Mouse (Mus musculus) embryonic facial prominence, embryonic 11.5 days (tissue): ENCODE measurements around the gene Ube2g1. TPM values are rescaled to one million over a fixed set of nuclear protein-coding genes. Genes with fewer than 3 reads are reported as not detected.

Experiments used
- ATAC-seq: fragments of 200-750 bp; cut with Nextera tagmentation; replicated peaks from 2 replicates; pipeline ENCODE4 v1.8.0; 2017; ENCODE audit warnings: low read depth; ENCODE audit not compliant: insufficient number of reproducible peaks, low FRiP score, low TSS enrichment
- DNase-seq: peaks from one replicate; pipeline ENCODE4 v3.0.0-alpha.2; 2015; ENCODE audit warnings: low spot score
- H3K27ac ChIP-seq: fragments of 300-500 bp; sonication (generic); replicated peaks from 2 replicates; pipeline ENCODE4 v1.5.1; 2014; ENCODE audit warnings: mild to moderate bottlenecking, low read depth, low read length, control low read depth
- H3K27me3 ChIP-seq: fragments of 300-500 bp; sonication (generic); 2 replicates; pipeline ENCODE4 v1.6.1; 2014; ENCODE audit warnings: mild to moderate bottlenecking, low read length, moderate library complexity, mixed read lengths; ENCODE audit not compliant: control insufficient read depth, insufficient read depth
- H3K36me3 ChIP-seq: fragments of 300-500 bp; sonication (generic); replicated peaks from 2 replicates; pipeline ENCODE4 v1.6.1; 2014; ENCODE audit warnings: low read depth, mild to moderate bottlenecking, low read length, moderate library complexity, mixed read lengths; ENCODE audit not compliant: control insufficient read depth, insufficient read depth
- H3K4me1 ChIP-seq: fragments of 300-500 bp; sonication (generic); 2 replicates; pipeline ENCODE4 v1.6.1; 2014; ENCODE audit warnings: low read length, mixed read lengths; ENCODE audit not compliant: control insufficient read depth, insufficient read depth
- H3K4me2 ChIP-seq: fragments of 300-500 bp; sonication (generic); 2 replicates; pipeline ENCODE4 v1.6.1; 2014; ENCODE audit warnings: low read depth, mild to moderate bottlenecking, control low read depth, low read length, moderate library complexity
- H3K4me3 ChIP-seq: fragments of 300-500 bp; sonication (generic); 2 replicates; pipeline ENCODE4 v1.5.1; 2014; ENCODE audit warnings: low read depth, low read length, control low read depth
- H3K9ac ChIP-seq: fragments of 300-500 bp; sonication (generic); replicated peaks from 2 replicates; pipeline ENCODE4 v1.6.1; 2014; ENCODE audit warnings: mild to moderate bottlenecking, control low read depth, low read length
- H3K9me3 ChIP-seq: fragments of 300-500 bp; sonication (generic); replicated peaks from 2 replicates; pipeline ENCODE4 v1.6.1; 2016; ENCODE audit warnings: mild to moderate bottlenecking, low read length, inconsistent platforms, mixed read lengths; ENCODE audit not compliant: control insufficient read depth
- WGBS: fragments of 180-500 bp; shearing (Covaris S2); extraction: QIAGEN DNeasy Blood & Tissue Kit; methylation state at CpG from one replicate; pipeline ENCODE4 v1.1.7; 2014; 5-methylcytosine and 5-hydroxymethylcytosine counted together
- polyA plus RNA-seq: library from polyadenylated mRNA; unstranded; fragments of >200 nt; fragmentation: Nextera tagmentation; extraction: Ambion mirVana; gene quantifications from 2 replicates; pipeline ENCODE4 v1.2.1, GENCODE M21; 2014

Ube2g1 gene
- polyA plus RNA-seq, 1 experiment from 2014 or later = 129 TPM

DNA sequence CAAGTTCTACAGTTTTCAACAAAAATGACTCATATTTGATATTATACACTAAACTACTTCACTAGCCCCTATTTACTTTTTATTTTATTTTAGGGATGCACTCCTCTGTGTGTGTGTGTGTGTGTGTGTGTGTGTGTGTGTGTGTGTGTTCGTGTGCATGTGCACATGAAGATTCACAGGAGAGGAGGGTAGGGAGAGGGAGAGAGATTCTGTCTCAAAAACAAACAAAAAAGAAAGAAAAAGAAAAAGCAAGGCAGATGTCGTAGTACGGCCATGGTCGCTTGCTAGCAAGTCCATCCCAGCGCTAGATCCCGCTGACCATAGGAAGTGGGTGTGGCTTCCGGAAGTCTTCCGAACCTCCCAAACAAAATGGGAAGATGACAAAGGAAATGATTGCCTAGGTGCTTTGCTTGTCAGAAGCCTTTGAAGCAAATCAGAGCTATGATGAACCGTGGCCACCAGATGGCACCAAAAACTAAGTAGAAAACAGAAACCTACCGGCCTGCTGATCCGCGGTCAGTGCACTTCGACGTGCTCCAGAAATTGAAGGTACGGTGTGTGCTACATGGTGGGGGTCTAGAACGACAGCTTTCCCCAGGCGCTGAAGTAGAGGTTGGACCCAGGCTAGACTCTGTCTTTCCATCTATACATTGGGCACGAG is 36.6 kb upstream of the Ube2g1 start:
- DNase-seq = peak; percentile 94
- no peaks in the 10 kb centered on the region for H3K27me3 ChIP-seq
- 3% methylated on average over 18 of the region's 18 CpGs for WGBS
- peak overlapping the region; percentile 22; the same call in 1 of the 2 replicates for H3K9ac ChIP-seq
- no peaks in the 10 kb centered on the region for H3K36me3 ChIP-seq
- no peaks in the 10 kb centered on the region for H3K4me1 ChIP-seq
- H3K9me3 ChIP-seq = no peaks in the 10 kb centered on the region
- peak overlapping the region; percentile 28; the same call in 1 of the 2 replicates for H3K4me2 ChIP-seq
- H3K27ac ChIP-seq = no peak overlapping the region
- peak; percentile 72; the same call in 1 of the 2 replicates for ATAC-seq
- H3K4me3 ChIP-seq = no peak overlapping the region

DNA sequence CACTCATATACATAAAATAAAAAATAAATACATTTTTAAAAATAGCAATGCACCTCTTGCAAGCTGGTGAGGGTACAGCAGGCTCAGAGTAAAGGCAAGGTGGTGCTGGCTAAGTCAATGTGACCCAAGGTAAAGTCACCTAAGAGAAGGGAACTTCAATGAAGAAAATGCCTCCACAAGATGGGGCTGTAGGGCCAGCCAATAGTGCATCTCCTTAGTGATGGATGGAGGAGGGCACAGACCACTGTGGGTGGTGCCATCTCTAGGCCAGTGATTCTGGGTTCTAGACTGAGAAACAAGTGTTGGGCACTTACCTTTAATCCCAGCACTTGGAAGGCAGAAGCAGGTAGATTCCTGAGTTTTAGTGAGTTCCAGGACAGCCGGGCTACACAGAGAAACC is 33.3 kb upstream of the Ube2g1 start:
- no peaks in the 10 kb centered on the region for H3K4me1 ChIP-seq
- no peak overlapping the region for H3K4me2 ChIP-seq
- no peaks in the 10 kb centered on the region for H3K36me3 ChIP-seq
- H3K4me3 ChIP-seq = no peak overlapping the region
- no peaks in the 10 kb centered on the region for H3K27me3 ChIP-seq
- H3K27ac ChIP-seq = no peak overlapping the region
- 95% methylated on average over 1 of the region's 1 CpGs for WGBS
- H3K9ac ChIP-seq = no peak overlapping the region
- no peaks in the 10 kb centered on the region for H3K9me3 ChIP-seq
- ATAC-seq (no peak), DNase-seq (peak; percentile 56)

DNA sequence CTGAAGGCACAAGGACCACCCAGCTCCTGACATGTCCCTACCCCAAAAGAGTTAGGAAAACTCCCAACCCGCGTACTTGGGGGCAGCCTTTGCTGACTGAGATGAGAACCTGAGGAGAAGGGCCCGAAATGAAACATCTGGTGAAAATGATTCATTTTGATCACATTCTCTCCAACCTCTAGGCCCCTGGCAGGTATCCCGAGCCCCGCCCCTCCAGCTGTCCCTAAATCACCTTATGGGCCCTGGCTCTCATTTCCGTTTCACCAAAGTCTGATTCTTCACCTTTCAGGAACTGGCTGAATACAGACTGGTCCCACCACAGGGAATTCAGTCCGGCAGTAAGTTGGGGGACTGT is 31.0 kb upstream of the Ube2g1 start:
- Histone ChIP-seq H3K9ac (no peak overlapping the region), H3K4me2 (peak overlapping the region; percentile 36; the same call in 1 of the 2 replicates), H3K27ac (no peak overlapping the region), H3K4me1 (no peaks in the 10 kb centered on the region), H3K9me3 (no peaks in the 10 kb centered on the region), H3K27me3 (no peaks in the 10 kb centered on the region), H3K4me3 (no peak overlapping the region), H3K36me3 (no peaks in the 10 kb centered on the region)
- 23% methylated on average over 7 of the region's 7 CpGs for WGBS
- no peak for ATAC-seq
- no peak for DNase-seq

DNA sequence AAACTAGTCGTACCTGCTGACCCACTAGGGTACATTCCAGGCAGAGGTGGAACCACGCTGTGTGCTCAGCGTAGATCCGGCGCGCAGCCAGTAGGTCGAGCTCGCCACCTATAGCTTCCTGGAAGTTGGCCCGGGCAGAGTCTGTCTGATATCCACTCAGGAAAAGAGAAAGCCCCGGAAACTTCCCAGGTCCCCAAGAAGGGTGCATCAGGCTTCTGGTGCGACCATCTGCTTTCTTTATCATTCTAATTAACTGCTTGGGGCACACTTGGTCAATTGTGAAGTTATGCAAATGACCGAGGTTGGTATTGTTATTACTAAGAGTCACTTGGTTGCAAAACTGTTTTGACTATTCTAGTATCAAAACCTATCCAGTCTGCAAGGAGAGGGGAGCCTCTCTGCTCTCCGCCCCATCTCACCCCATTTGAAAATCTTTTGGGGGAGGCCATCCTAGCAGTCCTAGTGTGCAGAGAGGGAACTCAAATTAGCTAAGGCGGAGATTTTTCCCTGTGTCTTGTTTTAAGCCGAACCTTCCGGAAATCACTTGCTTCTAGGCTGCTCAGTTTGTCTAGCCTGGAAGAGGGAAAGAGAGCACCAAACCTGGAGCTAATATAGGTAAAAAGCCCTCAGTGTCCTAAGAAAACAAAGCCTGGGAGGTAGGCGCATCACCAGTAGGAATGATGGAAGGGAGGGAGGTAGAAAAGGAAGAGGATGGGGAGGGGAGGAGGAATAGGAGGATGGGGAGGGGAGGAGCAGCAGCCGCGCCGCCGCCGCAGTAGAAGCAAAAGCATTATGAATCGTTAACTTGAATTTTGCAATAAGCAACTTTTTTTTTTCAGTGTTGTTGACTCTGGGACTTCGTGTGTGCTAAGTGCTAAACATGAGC is 30.4 kb upstream of the Ube2g1 start:
- Histone ChIP-seq H3K27me3 (no peaks in the 10 kb centered on the region), H3K4me1 (no peaks in the 10 kb centered on the region), H3K4me3 (peak overlapping the region; percentile 9; the same call in 1 of the 2 replicates), H3K27ac (no peak overlapping the region), H3K36me3 (no peaks in the 10 kb centered on the region), H3K9ac (no peak overlapping the region; the same call in 1 of the 2 replicates), H3K4me2 (peak overlapping the region; percentile 36), H3K9me3 (no peaks in the 10 kb centered on the region)
- 3% methylated on average over 24 of the region's 24 CpGs for WGBS
- no peak for ATAC-seq
- DNase-seq = peak; percentile 30

- no peaks in the 10 kb centered on the region for H3K27me3 ChIP-seq
- no peak for ATAC-seq
- 62% methylated on average over 4 of the region's 4 CpGs for WGBS
- no peaks in the 10 kb centered on the region for H3K4me1 ChIP-seq
- no peaks in the 10 kb centered on the region for H3K9me3 ChIP-seq
- H3K36me3 ChIP-seq = no peaks in the 10 kb centered on the region
- DNase-seq = peak; percentile 29
- no peak overlapping the region for H3K9ac ChIP-seq
- H3K27ac ChIP-seq = no peak overlapping the region
- no peak overlapping the region for H3K4me2 ChIP-seq
- no peak overlapping the region for H3K4me3 ChIP-seq
Measured at GRCm38 (mm10) chr11:72578471-72578870, 28.6 kb upstream of the Ube2g1 start.

GRCm38 (mm10) chr11:72581609-72582447 is 25.3 kb upstream of the Ube2g1 start:
- Histone ChIP-seq H3K4me1 (no peaks in the 10 kb centered on the region), H3K27me3 (no peaks in the 10 kb centered on the region), H3K9ac (no peak overlapping the region), H3K27ac (no peak overlapping the region), H3K4me2 (no peak overlapping the region), H3K9me3 (no peaks in the 10 kb centered on the region), H3K4me3 (no peak overlapping the region), H3K36me3 (no peaks in the 10 kb centered on the region)
- ATAC-seq (no peak), DNase-seq (no peak)
- WGBS = 59% methylated on average over 8 of the region's 8 CpGs

- Histone ChIP-seq H3K36me3 (no peaks in the 10 kb centered on the region), H3K9me3 (no peaks in the 10 kb centered on the region), H3K4me1 (no peaks in the 10 kb centered on the region), H3K9ac (no peak overlapping the region), H3K27me3 (no peaks in the 10 kb centered on the region), H3K4me3 (no peak overlapping the region), H3K4me2 (no peak overlapping the region), H3K27ac (no peak overlapping the region)
- ATAC-seq (no peak), DNase-seq (peak; percentile 59)
- 46% methylated on average over 3 of the region's 3 CpGs for WGBS
Measured at GRCm38 (mm10) chr11:72582448-72582705, 24.7 kb upstream of the Ube2g1 start.
